Mouse (Mus musculus) heart, embryonic 14.5 days (tissue): ENCODE measurements around the gene Tfrc. TPM values are rescaled to one million over a fixed set of nuclear protein-coding genes. Genes with fewer than 3 reads are reported as not detected.
A peak's percentile ranks its signal among the peaks of the same experiment; 100 is the strongest.

ENCODE experiments used
- ATAC-seq: fragments of 200-750 bp; cut with Nextera tagmentation; 2 replicates; pipeline ENCODE4 v1.8.0; 2017; ENCODE audit warnings: low read depth, moderate TSS enrichment; ENCODE audit not compliant: insufficient number of reproducible peaks, insufficient read depth, low FRiP score
- H3K27ac ChIP-seq, 2 experiments: fragments of 200-500 bp in 1 of 2; fragments of 300-500 bp in 1 of 2; sonication (generic) in 1 of 2; replicated peaks in 1 of 2; 2 replicates each; pipeline ENCODE4 v1.5.1; 2012 to 2014; ENCODE audit warnings: low read depth in 2 of 2, low read length in 2 of 2, control low read depth in 1 of 2, mild to moderate bottlenecking in 1 of 2, mixed read lengths in 1 of 2; ENCODE audit not compliant: control insufficient read depth in 1 of 2, insufficient read depth in 1 of 2
- H3K27me3 ChIP-seq: fragments of 300-500 bp; sonication (generic); 2 replicates; pipeline ENCODE4 v1.6.1; 2014; ENCODE audit warnings: mild to moderate bottlenecking, low read length, control low read depth; ENCODE audit not compliant: control insufficient read depth, insufficient read depth
- H3K36me3 ChIP-seq: fragments of 300-500 bp; sonication (generic); 2 replicates; pipeline ENCODE4 v1.6.1; 2014; ENCODE audit warnings: mild to moderate bottlenecking, control low read depth, low read length, mixed read lengths; ENCODE audit not compliant: control insufficient read depth, insufficient read depth
- H3K4me1 ChIP-seq, 2 experiments: fragments of 200-500 bp in 1 of 2; fragments of 300-500 bp in 1 of 2; sonication (generic) in 1 of 2; 2 replicates each; pipeline ENCODE4 v1.6.1; 2012 to 2014; ENCODE audit warnings: low read length in 2 of 2, control low read depth in 1 of 2, mixed read lengths in 1 of 2; ENCODE audit not compliant: control insufficient read depth in 2 of 2, insufficient read depth in 2 of 2
- H3K4me2 ChIP-seq: fragments of 300-500 bp; sonication (generic); 2 replicates; pipeline ENCODE4 v1.6.1; 2014; ENCODE audit warnings: mild to moderate bottlenecking, low read length
- H3K4me3 ChIP-seq, 2 experiments: fragments of 200-500 bp in 1 of 2; fragments of 300-500 bp in 1 of 2; sonication (generic) in 1 of 2; 2 replicates each; pipeline ENCODE4 v1.5.1; 2012 to 2014; ENCODE audit warnings: low read length in 2 of 2, mild to moderate bottlenecking in 2 of 2, control low read depth in 1 of 2, low read depth in 1 of 2, moderate library complexity in 1 of 2; ENCODE audit not compliant: control insufficient read depth in 1 of 2, insufficient read depth in 1 of 2
- H3K9ac ChIP-seq: fragments of 300-500 bp; sonication (generic); 2 replicates; pipeline ENCODE4 v1.6.1; 2014; ENCODE audit warnings: mild to moderate bottlenecking, low read length
- H3K9me3 ChIP-seq: fragments of 300-500 bp; sonication (generic); 2 replicates; pipeline ENCODE4 v1.6.1; 2016; ENCODE audit warnings: low read length, control low read depth; ENCODE audit not compliant: control insufficient read depth
- WGBS: fragments of 180-500 bp; shearing (Covaris S2); extraction: QIAGEN DNeasy Blood & Tissue Kit; methylation state at CpG from one replicate; pipeline ENCODE4 v1.1.7; 2014; 5-methylcytosine and 5-hydroxymethylcytosine counted together
- polyA plus RNA-seq: library from polyadenylated mRNA; unstranded; fragments of >200 nt; fragmentation: Nextera tagmentation; extraction: Ambion mirVana; gene quantifications from 2 replicates; pipeline ENCODE4 v1.2.1, GENCODE M21; 2014

The Tfrc gene
- polyA plus RNA-seq, 1 experiment from 2014 or later: 48.6 TPM

- Histone ChIP-seq H3K4me1 (peaks cover 58 to 79% of the 10 kb centered on the region in 2 experiments), H3K4me2 (no peak overlapping the region), H3K36me3 (peaks cover 8% of the 10 kb centered on the region; the same call in 1 of the 2 replicates), H3K4me3 (no peak overlapping the region), H3K9ac (no peak overlapping the region), H3K27ac (no peak overlapping the region), H3K27me3 (no peaks in the 10 kb centered on the region), H3K9me3 (no peaks in the 10 kb centered on the region)
- 86% methylated on average over 2 of the region's 2 CpGs for WGBS
- no peak for ATAC-seq
Measured at GRCm38 (mm10) chr16:32664211-32664610, 55.5 kb downstream of the Tfrc start.

GRCm38 (mm10) chr16:32665851-32666665 is 57.3 kb downstream of the Tfrc start:
- Histone ChIP-seq H3K36me3 (peaks cover 22% of the 10 kb centered on the region; the same call in 1 of the 2 replicates), H3K4me1 (peaks cover 61 to 75% of the 10 kb centered on the region in 2 experiments), H3K27me3 (no peaks in the 10 kb centered on the region), H3K4me3 (no peak overlapping the region), H3K9me3 (no peaks in the 10 kb centered on the region), H3K27ac (peak overlapping the region; percentile 57 to 68), H3K9ac (no peak overlapping the region), H3K4me2 (peak overlapping the region; percentile 14)
- peak; percentile 36; the same call in 1 of the 2 replicates for ATAC-seq
- 7% methylated on average over 11 of the region's 11 CpGs for WGBS

- peak overlapping the region; percentile 14; the same call in 1 of the 2 replicates for H3K4me2 ChIP-seq
- peak overlapping the region in 1 of 2 experiments; percentile 68; a peak in 3 of 4 replicates for H3K27ac ChIP-seq
- 72% methylated on average over 9 of the region's 9 CpGs for WGBS
- H3K4me3 ChIP-seq: no peak overlapping the region
- no peak for ATAC-seq
- no peaks in the 10 kb centered on the region for H3K27me3 ChIP-seq
- no peak overlapping the region for H3K9ac ChIP-seq
- peaks cover 29% of the 10 kb centered on the region; the same call in 1 of the 2 replicates for H3K36me3 ChIP-seq
- no peaks in the 10 kb centered on the region for H3K9me3 ChIP-seq
- H3K4me1 ChIP-seq: peaks cover 57 to 73% of the 10 kb centered on the region in 2 experiments
Measured at GRCm38 (mm10) chr16:32666671-32667551, 58.2 kb downstream of the Tfrc start.

DNA sequence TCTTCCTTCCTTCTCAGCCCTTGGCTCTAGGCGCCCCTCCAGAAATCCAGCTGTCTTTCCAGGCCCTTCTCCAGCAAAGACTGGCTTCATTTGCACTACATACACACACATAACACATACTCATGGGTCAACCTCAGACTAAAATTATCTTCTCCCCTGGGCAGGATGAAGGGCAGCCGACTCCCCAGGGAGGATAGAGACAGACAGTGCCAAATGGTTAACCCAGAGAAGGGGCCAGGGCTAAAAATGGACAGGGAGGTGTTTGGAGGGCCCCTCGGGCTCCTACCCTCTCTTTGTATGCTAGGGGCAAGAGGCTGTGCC is 58.8 kb downstream of the Tfrc start:
- WGBS: 47% methylated on average over 3 of the region's 3 CpGs
- Histone ChIP-seq H3K27me3 (no peaks in the 10 kb centered on the region), H3K36me3 (peaks cover 35% of the 10 kb centered on the region; the same call in 1 of the 2 replicates), H3K27ac (no peak overlapping the region; a peak in 1 of 4 replicates), H3K4me2 (no peak overlapping the region), H3K9me3 (no peaks in the 10 kb centered on the region), H3K4me3 (no peak overlapping the region), H3K4me1 (peaks cover 56 to 71% of the 10 kb centered on the region in 2 experiments), H3K9ac (no peak overlapping the region)
- ATAC-seq: no peak

DNA sequence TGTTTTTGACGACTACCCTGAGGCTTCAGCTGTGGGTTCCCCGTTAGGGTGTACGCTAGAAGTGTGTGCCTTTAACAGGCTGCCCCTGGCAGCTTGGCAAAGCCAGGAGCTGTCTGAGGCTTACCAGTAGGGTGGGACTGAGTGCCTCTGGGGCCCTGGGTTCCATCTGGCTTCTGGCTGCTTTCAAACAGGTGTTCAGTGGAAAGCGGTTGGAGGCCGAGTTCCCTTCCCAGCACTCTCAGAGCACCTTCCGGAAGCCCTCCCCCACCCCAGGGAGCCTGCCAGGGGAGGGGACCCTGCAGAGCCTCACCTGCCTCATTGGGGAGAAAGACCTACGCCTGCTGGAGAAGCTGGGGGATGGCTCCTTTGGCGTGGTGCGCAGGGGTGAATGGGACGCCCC is 59.3 kb downstream of the Tfrc start:
- no peak for ATAC-seq
- no peak overlapping the region for H3K9ac ChIP-seq
- no peak overlapping the region for H3K27ac ChIP-seq
- no peaks in the 10 kb centered on the region for H3K27me3 ChIP-seq
- 79% methylated on average over 10 of the region's 10 CpGs for WGBS
- no peak overlapping the region for H3K4me3 ChIP-seq
- H3K4me1 ChIP-seq: peaks cover 60 to 71% of the 10 kb centered on the region in 2 experiments
- H3K36me3 ChIP-seq: peaks cover 35% of the 10 kb centered on the region; the same call in 1 of the 2 replicates
- H3K4me2 ChIP-seq: no peak overlapping the region
- no peaks in the 10 kb centered on the region for H3K9me3 ChIP-seq

GRCm38 (mm10) chr16:32668472-32668871 is 59.8 kb downstream of the Tfrc start:
- Histone ChIP-seq H3K4me1 (peaks cover 57 to 66% of the 10 kb centered on the region in 2 experiments), H3K36me3 (peaks cover 35% of the 10 kb centered on the region; the same call in 1 of the 2 replicates), H3K9ac (no peak overlapping the region), H3K9me3 (no peaks in the 10 kb centered on the region), H3K27me3 (no peaks in the 10 kb centered on the region), H3K4me3 (no peak overlapping the region), H3K4me2 (no peak overlapping the region), H3K27ac (no peak overlapping the region)
- WGBS: 74% methylated on average over 4 of the region's 4 CpGs
- no peak for ATAC-seq

- Histone ChIP-seq H3K36me3 (peaks cover 31% of the 10 kb centered on the region; the same call in 1 of the 2 replicates), H3K27ac (no peak overlapping the region), H3K9me3 (no peaks in the 10 kb centered on the region), H3K27me3 (no peaks in the 10 kb centered on the region), H3K4me2 (no peak overlapping the region), H3K9ac (no peak overlapping the region), H3K4me3 (no peak overlapping the region), H3K4me1 (peaks cover 56 to 63% of the 10 kb centered on the region in 2 experiments)
- ATAC-seq: no peak
- WGBS: 88% methylated on average over 10 of the region's 10 CpGs
Measured at GRCm38 (mm10) chr16:32669243-32669642, 60.5 kb downstream of the Tfrc start.
